Mouse (Mus musculus): ENCODE results near the gene Rsph14.

DNA sequence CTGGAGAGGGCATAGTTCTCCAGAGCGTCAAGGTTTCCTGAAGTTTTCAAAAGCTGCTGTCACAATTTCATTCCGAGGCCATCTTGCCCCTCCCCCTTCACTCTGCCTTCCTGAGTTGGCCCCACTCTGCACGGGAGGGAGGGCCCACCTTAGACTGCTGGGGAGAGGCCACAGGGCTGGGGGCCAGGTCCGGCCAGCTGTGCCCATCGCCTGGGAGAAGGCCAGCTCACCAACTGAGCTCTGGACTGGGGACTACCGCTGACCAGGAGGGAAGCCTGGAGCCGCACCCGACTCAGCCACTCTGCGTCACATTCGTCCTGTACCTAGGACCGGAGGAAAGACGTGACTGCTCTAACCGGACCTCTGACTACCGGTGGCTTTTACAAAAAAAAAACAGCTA is 16.9 kb downstream of the Rsph14 start:
- TF ChIP-seq CTCF (IDR thresholded peaks at IDR 0.05; ENCODE audit: insufficient read depth, low read length) (no peak), POLR2A (IDR thresholded peaks at IDR 0.05; ENCODE audit: borderline replicate concordance, extremely low read depth, low read depth, low read length) (no peak)
